Mouse (Mus musculus) kidney, postnatal 10 days (tissue): ENCODE data around the gene Ankrd55.

Source experiments
- DNase-seq: peaks from one replicate; pipeline ENCODE4 v3.0.0; 2021; ENCODE audit warnings: mixed read lengths

Gene Ankrd55

GRCm38 (mm10) chr13:112344270-112344864 is 56.1 kb downstream of the Ankrd55 start:
- DNase-seq = no peak

DNA sequence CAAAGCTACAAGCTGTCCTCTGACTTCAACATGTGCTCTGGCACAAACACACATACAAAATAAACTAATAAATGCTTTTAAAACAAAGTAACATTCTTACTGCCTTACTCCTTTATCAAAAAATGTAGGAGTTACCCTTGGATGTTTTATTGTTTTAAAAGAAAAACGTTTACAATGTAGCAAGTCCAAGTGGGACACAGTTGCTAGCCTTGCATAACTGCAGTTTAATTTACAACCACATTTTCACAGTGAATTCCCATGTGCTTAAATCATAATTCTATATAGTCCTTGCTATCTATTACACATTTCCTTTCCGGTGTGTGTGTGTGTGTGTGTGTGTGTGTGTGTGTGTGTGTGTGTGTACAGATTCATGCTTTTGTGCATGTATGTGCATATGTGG is 57.3 kb downstream of the Ankrd55 start:
- no peak for DNase-seq

GRCm38 (mm10) chr13:112346031-112346430 is 57.8 kb downstream of the Ankrd55 start:
- peak; percentile 30 for DNase-seq

GRCm38 (mm10) chr13:112346659-112347142 is 58.5 kb downstream of the Ankrd55 start:
- no peak for DNase-seq

DNA sequence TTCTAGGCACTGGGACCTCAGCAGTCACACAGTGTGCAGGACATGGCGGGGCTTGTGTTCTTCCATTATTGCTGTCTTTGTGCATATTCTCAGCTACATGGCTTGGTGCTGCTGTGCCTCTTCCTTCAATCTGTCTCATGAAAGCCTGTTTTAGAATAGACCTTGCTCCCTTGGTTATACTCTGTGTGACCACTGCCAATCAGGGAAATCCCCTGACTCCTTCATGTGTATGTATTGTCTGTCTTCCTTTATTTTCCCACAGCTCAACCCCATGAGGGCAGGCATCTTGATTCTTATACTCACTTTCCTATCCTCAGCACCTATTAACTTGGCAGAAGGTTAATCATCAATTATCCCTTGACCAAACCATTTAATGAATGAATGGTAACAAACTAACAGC is 60.0 kb downstream of the Ankrd55 start:
- no peak for DNase-seq

DNA sequence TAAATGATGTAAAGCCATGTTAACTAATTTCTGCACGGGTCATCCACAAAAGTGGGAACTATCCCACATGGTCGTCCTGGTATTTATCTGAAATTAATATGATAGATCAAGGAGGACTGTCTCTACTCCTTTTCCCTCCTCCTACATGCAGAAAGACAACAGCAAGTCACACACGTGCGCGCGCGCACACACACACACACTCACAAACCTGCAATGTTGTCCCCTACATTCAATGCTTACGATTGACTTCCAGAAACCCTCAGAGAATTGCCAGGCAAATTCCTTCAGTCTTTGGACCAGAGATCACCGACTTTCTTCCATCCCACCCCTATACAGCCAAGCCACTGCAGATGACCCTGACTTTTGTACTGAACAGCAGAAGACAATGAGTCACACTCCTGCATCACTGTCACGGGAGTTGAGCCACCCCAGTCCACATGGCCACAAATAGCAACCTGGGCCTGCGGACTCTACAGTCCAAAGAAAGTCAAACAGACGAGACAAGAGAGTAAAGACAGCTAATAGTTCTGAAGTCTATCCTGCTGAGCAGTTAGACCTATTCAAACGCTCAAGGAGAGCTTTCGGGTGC is 60.7 kb downstream of the Ankrd55 start:
- DNase-seq = no peak

GRCm38 (mm10) chr13:112349500-112349899 is 61.2 kb downstream of the Ankrd55 start:
- no peak for DNase-seq

DNA sequence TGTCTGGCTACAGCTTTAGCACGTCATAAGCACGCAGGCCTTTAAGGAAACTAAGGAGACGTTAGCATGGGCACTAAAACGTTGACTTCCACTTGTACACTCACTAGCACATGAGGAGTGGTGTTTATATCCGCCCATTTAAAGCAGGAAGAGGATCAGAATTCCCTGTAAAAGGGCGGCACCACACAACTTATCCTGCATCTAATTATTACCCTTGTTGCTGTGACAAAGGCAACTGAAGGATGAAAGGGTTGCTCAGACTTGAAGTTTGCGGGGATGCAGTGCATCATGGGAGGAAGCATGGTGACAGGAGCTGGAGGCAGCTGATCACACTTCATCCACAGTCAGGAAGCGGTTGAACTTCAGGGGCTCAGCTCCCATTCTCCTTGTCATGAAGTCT is 63.7 kb downstream of the Ankrd55 start:
- no peak for DNase-seq

DNA sequence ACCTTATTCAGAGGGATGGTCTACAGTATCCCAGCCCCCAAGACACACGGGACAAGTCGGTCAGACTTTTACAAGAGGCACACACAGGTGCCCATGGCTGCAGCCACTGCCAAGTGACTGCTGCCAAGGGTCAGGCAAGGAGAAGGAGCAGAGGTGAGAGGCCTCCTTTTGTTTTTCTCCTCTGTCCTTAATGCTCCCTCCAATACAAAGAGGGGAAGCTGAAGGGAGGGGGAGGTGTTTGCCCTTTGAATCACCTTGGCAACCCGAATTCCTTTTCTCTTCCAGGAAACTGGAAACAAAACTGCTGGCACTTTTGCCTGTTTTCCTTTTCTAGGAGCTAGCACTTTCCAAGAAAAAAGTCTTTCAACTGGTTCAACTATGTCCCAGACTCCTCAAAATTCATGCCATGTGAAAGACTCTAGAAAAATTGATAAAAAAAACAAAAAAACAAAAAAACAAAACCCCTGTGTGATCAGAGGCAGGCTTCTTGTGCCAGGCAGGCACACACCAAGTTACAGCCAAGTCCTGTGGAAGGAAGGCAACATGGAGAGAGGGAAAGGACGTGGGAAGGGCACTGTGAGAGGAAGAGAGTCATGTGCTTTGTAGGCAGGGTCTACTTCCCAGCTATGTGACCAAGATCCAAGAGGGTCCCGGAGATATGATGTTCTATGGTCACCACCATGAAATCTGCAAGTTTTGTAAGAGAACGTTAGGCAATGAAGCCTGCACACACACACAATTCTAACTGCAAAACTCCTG is 66.0 kb downstream of the Ankrd55 start:
- no peak for DNase-seq

- no peak for DNase-seq
Measured at GRCm38 (mm10) chr13:112354958-112355357, 66.7 kb downstream of the Ankrd55 start.

DNA sequence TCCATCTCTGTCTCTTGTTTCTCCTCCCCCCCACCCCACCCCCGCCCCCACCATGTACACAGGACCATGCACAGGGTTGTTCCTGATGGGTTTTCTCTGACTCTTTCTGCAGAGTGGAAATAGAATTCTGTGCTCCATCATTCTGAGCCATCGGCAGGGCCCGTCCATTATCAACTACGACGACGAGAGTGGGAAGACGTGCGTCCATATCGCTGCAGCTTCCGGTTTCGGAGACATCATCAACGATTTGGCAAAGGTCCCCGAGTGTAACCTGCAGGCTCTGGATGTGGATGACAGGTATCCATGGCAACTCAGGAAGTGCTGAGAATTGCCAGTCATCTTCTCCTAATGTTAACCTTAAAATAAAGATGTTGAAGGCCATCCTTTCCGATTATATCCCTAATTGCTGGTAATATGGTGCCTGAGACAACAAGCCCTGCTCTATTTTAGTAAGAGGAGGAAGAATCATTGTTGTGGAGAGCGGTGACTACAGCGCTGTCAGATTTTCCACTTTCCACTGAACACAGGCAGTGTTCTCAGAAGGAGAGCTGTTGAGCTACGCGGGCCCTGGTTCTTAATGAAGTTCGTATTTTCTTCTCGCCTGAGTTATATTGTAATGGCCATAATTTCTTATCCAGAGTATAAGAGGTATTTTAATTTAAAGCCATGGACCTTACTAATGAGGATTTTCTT is 67.7 kb downstream of the Ankrd55 start:
- DNase-seq = no peak

- DNase-seq = no peak
Measured at GRCm38 (mm10) chr13:112361575-112361974, 73.3 kb downstream of the Ankrd55 start.

- no peak for DNase-seq
Measured at GRCm38 (mm10) chr13:112363218-112363617, 75.0 kb downstream of the Ankrd55 start.

DNA sequence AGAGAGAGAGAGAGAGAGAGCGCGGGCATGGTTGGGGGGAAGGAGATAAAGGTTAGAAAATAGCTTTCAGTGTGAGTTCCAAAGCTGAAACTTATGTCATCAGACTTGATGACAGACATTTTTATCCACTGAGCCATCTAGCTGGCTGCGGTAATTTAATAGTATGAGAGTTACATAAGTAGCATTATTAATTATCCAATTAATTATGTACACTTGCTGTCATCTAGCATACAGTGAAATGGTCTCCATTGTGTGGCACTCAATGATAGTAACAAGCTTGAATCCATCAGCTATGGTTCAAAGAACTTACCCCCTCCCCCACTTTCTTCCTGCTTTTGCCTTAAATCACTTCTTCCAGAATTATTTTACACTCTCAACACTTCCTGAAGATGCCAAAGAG is 75.5 kb downstream of the Ankrd55 start:
- DNase-seq = no peak

GRCm38 (mm10) chr13:112364698-112365097 is 76.4 kb downstream of the Ankrd55 start:
- no peak for DNase-seq

GRCm38 (mm10) chr13:112365303-112365702 is 77.1 kb downstream of the Ankrd55 start:
- no peak for DNase-seq

- DNase-seq = peak; percentile 30
Measured at GRCm38 (mm10) chr13:112365762-112366161, 77.5 kb downstream of the Ankrd55 start.

DNA sequence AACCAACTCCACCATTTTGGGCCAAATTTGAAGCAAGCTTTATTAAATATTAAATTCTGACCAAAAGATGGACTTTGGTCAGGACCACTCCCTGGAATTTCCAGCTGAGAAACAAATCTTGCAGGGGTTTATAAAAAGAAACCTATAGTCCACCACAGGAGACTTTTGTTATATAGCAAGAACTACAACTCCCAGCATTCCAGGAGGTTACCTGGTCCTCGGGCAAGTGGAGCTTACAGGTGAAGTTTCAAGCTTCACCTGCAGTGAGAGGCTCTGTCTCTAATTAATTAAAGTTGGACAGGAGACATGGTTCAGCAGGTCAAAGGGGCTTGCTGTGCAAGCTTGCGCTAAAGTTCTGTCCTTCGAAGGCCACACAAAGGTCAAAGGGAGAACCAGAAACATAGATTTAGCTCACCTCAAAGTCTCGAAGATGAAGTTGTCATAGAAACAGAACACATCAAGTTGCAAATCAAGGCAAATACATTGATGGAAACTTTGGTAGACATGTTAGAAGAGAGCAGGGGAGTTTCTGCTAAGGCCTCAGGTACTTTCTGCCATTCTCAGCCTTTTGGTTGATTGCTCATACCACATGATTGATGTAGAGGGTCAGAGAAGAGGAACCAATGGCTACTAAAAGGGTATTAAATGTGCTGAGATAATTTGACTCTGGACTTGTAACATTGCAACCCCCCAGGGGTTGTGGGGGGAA is 78.2 kb downstream of the Ankrd55 start:
- DNase-seq = no peak

DNA sequence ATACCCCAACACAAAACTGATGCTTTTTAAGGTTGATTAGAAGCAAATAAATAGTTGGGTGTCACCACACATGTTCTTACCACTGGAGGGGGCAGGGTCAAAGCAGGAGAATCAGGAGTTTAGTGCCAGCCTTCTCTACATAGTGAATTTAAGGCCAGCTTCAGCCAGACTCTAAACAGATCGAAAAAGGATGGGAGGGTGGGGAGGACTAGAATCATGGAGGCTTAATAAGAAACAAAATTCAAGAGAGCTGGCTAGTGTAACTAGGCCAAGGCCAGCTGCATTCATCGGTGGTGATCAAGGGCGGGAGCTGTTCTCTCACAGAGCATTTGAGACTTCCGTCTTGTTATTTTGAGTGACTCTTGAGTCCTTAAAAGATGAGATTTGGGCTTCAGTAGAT is 83.5 kb downstream of the Ankrd55 start:
- DNase-seq = no peak

- peak; percentile 79 for DNase-seq
Measured at GRCm38 (mm10) chr13:112375766-112376165, 87.5 kb downstream of the Ankrd55 start.

- DNase-seq = no peak
Measured at GRCm38 (mm10) chr13:112378782-112379305, 90.6 kb downstream of the Ankrd55 start.

GRCm38 (mm10) chr13:112381476-112381875 is 93.2 kb downstream of the Ankrd55 start:
- no peak for DNase-seq

DNA sequence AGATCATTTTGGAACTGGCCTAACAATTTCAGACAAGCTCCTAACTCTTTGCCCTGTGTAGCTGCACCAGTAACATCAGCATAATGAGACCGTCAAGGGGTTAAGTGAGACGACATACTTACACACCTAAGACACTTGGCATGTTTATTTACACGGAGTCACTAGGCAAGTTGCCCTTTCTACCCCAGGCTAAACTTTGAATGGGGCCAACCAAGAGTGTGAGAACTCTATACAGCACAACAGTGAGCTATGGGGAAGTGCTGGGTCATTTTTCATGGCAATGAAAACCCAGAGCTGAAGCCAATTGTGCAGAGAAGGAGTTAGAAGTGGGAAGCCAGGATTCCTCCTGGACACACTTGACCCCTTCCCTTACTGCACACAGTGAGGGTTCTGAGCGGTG is 94.2 kb downstream of the Ankrd55 start:
- DNase-seq = no peak
